Mouse (Mus musculus) cortical plate, adult 2 months (tissue): ENCODE measurements around the gene Pfn1. TPM values are rescaled to one million over a fixed set of nuclear protein-coding genes. Genes with fewer than 3 reads are reported as not detected.

ENCODE experiments used
- H3K27ac ChIP-seq: fragments of 200-500 bp; 2 replicates; pipeline ENCODE4 v1.5.1; 2012; ENCODE audit warnings: low read length, control low read depth, inconsistent platforms; ENCODE audit not compliant: insufficient read depth
- H3K4me1 ChIP-seq: fragments of 200-500 bp; 2 replicates; pipeline ENCODE4 v1.6.1; 2011; ENCODE audit warnings: low read length; ENCODE audit not compliant: control insufficient read depth, insufficient read depth
- H3K4me3 ChIP-seq: fragments of 200-500 bp; 2 replicates; pipeline ENCODE4 v1.5.1; 2011; ENCODE audit warnings: mild to moderate bottlenecking, low read length, control low read depth; ENCODE audit not compliant: insufficient read depth
- CTCF ChIP-seq: fragments of 200-500 bp; IDR thresholded peaks from 2 replicates; pipeline ENCODE4 v1.5.1; 2011; ENCODE audit warnings: mild to moderate bottlenecking, control low read depth, low read length; ENCODE audit not compliant: insufficient read depth; ENCODE audit errors: extremely low read depth
- POLR2A ChIP-seq: fragments of 200-500 bp; IDR thresholded peaks from 2 replicates; pipeline ENCODE4 v1.6.1; 2011; ENCODE audit warnings: mild to moderate bottlenecking, low read length, control low read depth; ENCODE audit not compliant: insufficient read depth; ENCODE audit errors: extremely low read depth
- polyA plus RNA-seq: library from polyadenylated mRNA; depleted of rRNA; stranded (reverse); fragments of >200 nt; gene quantifications from 2 replicates; pipeline ENCODE4 v1.2.3, GENCODE M21; 2012

The Pfn1 gene
- polyA plus RNA-seq, 1 experiment = 277 TPM

- Histone ChIP-seq H3K27ac (no peak overlapping the region), H3K4me1 (peaks cover 5% of the 10 kb centered on the region), H3K4me3 (no peak overlapping the region)
- no peak for TF ChIP-seq POLR2A
- TF ChIP-seq CTCF = no peak
Observed at GRCm38 (mm10) chr11:70678576-70678975, 24.1 kb upstream of the Pfn1 start.

- TF ChIP-seq CTCF (no peak), POLR2A (no peak)
- Histone ChIP-seq H3K4me1 (peaks cover 5% of the 10 kb centered on the region), H3K4me3 (no peak overlapping the region), H3K27ac (no peak overlapping the region)
Observed at GRCm38 (mm10) chr11:70678092-70678491, 23.6 kb upstream of the Pfn1 start.

GRCm38 (mm10) chr11:70674501-70674900 is 20.1 kb upstream of the Pfn1 start:
- TF ChIP-seq CTCF (no peak), POLR2A (no peak)
- Histone ChIP-seq H3K4me1 (no peaks in the 10 kb centered on the region), H3K27ac (no peak overlapping the region), H3K4me3 (no peak overlapping the region)

- H3K27ac ChIP-seq = no peak overlapping the region
- no peaks in the 10 kb centered on the region for H3K4me1 ChIP-seq
- no peak overlapping the region for H3K4me3 ChIP-seq
- TF ChIP-seq CTCF (no peak), POLR2A (no peak)
Observed at GRCm38 (mm10) chr11:70674014-70674413, 19.6 kb upstream of the Pfn1 start.

- Histone ChIP-seq H3K27ac (no peak overlapping the region), H3K4me1 (no peaks in the 10 kb centered on the region), H3K4me3 (no peak overlapping the region)
- TF ChIP-seq POLR2A (no peak), CTCF (no peak)
Observed at GRCm38 (mm10) chr11:70671333-70672047, 17.0 kb upstream of the Pfn1 start.

- Histone ChIP-seq H3K27ac (0 out of 2 replicates have a peak overlapping the region, but pooled peaks have one; percentile 83), H3K4me1 (no peaks in the 10 kb centered on the region), H3K4me3 (0 out of 2 replicates have a peak overlapping the region, but pooled peaks have one; percentile 42)
- TF ChIP-seq POLR2A = no peak
- TF ChIP-seq CTCF = no peak
Observed at GRCm38 (mm10) chr11:70670483-70670882, 16.0 kb upstream of the Pfn1 start.

- TF ChIP-seq CTCF (0 out of 2 replicates have a peak, but pooled peaks have one; percentile 18), POLR2A (no peak)
- peak overlapping the region; percentile 83 for H3K27ac ChIP-seq
- H3K4me3 ChIP-seq = peak overlapping the region; percentile 42
- H3K4me1 ChIP-seq = no peaks in the 10 kb centered on the region
Observed at GRCm38 (mm10) chr11:70669582-70670345, 15.3 kb upstream of the Pfn1 start.

- TF ChIP-seq CTCF (no peak), POLR2A (peak; percentile 82)
- peak within 1 kb of the TSS; percentile 83 for H3K27ac ChIP-seq
- peak within 1 kb of the TSS; percentile 42 for H3K4me3 ChIP-seq
- no peaks in the 10 kb centered on the region for H3K4me1 ChIP-seq
Observed at GRCm38 (mm10) chr11:70668771-70669505, 14.5 kb upstream of the Pfn1 start, which contains the start of gene Spag7. TSS of gene Spag7 (minus strand) at chr11:70669416.

GRCm38 (mm10) chr11:70668335-70668770 is 13.9 kb upstream of the Pfn1 start:
- no peak overlapping the region for H3K27ac ChIP-seq
- peak overlapping the region; percentile 42 for H3K4me3 ChIP-seq
- no peak for TF ChIP-seq CTCF
- TF ChIP-seq POLR2A = no peak
- no peaks in the 10 kb centered on the region for H3K4me1 ChIP-seq
